Mouse (Mus musculus) bone marrow macrophage, adult 2 months (primary cell): Measurements from ENCODE around the gene Tia1. TPM values are rescaled to one million over a fixed set of nuclear protein-coding genes. Genes with fewer than 3 reads are reported as not detected.

Source experiments
- H3K27ac ChIP-seq: 2 replicates; pipeline ENCODE4 v1.5.1; 2012; ENCODE audit warnings: low read depth, low read length; ENCODE audit not compliant: insufficient read depth
- H3K4me1 ChIP-seq: 2 replicates; pipeline ENCODE4 v1.6.1; 2012; ENCODE audit warnings: low read length; ENCODE audit not compliant: control insufficient read depth, insufficient read depth
- H3K4me3 ChIP-seq: 2 replicates; pipeline ENCODE4 v1.5.1; 2012; ENCODE audit warnings: mild to moderate bottlenecking, low read length, moderate library complexity; ENCODE audit not compliant: insufficient read depth
- CTCF ChIP-seq: IDR thresholded peaks from 2 replicates; pipeline ENCODE4 v1.5.1; 2012; ENCODE audit warnings: low read depth, mild to moderate bottlenecking, low read length, moderate library complexity
- POLR2A ChIP-seq: IDR thresholded peaks from 2 replicates; pipeline ENCODE4 v1.6.1; 2012; ENCODE audit warnings: mild to moderate bottlenecking, low read depth, low read length, borderline replicate concordance
- polyA plus RNA-seq: library from polyadenylated mRNA; stranded (reverse); fragments of >200 nt; gene quantifications from 2 replicates; pipeline ENCODE4 v1.2.4, GENCODE M21; 2012; ENCODE audit not compliant: missing spikeins, insufficient read depth, insufficient read length

Tia1 gene
- polyA plus RNA-seq, 1 experiment = 49.7 TPM

DNA sequence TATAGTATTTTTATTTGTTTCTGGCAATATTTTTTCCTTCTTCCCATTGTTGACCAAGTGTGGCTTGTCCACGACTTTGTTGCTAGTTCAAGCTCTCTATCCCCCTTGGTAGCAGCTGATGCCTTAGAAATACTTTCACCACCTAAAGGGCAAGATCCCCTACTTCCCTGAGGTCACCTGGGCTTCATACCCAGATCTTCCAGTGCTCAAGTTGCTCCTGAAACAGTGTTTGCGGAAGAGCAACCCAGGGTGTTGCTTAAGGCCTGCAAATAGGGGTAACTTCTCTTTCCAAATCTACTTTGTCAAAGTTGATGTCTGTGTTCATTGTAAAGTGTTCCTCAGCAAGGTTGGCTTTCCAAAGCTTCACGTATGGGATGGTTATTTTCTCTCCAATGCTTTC, 15.2 kb downstream of the Tia1 start:
- Histone ChIP-seq H3K27ac (no peak overlapping the region), H3K4me3 (no peak overlapping the region), H3K4me1 (0 out of 2 replicates have a peak, but pooled peaks cover 2% of the 10 kb centered on the region)
- TF ChIP-seq POLR2A (no peak), CTCF (no peak)

GRCm38 (mm10) chr6:86420491-86420890, 16.5 kb downstream of the Tia1 start:
- Histone ChIP-seq H3K4me1 (0 out of 2 replicates have a peak, but pooled peaks cover 2% of the 10 kb centered on the region), H3K4me3 (no peak overlapping the region), H3K27ac (no peak overlapping the region)
- TF ChIP-seq CTCF (peak; percentile 38; the same call in 1 of the 2 replicates), POLR2A (no peak)

GRCm38 (mm10) chr6:86426358-86426757, 22.3 kb downstream of the Tia1 start, which contains the start of gene Gm44790:
Gene Gm44790 (plus strand): TSS chr6:86426658.
- TF ChIP-seq POLR2A (no peak), CTCF (no peak)
- no peak within 1 kb of the TSS for H3K4me3 ChIP-seq
- H3K4me1 ChIP-seq = no peaks in the 10 kb centered on the region
- no peak within 1 kb of the TSS for H3K27ac ChIP-seq

- Histone ChIP-seq H3K27ac (no peak overlapping the region), H3K4me3 (no peak overlapping the region), H3K4me1 (no peaks in the 10 kb centered on the region)
- no peak for TF ChIP-seq POLR2A
- no peak for TF ChIP-seq CTCF
These were observed 27.5 kb downstream of the Tia1 start for GRCm38 (mm10) chr6:86431531-86431930.

DNA sequence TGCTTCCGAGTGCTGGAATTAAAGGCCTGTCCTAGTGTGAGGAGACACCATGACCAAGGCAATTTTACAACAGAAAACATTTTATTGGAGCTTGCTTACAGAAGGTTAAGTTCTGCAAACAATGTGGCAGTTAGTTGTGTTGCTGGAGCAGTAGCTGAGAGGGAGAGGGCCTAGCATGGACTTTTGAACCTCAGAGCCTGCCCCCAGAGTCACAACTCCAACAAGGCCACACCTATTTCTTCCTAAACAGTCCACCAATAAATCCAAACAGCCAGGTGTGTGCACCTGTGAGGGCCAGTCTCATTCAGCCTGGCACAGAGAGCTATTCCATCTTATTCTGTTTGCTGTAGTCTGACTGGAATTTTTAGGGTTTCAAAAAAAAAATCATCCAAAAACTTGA, 29.7 kb downstream of the Tia1 start:
- Histone ChIP-seq H3K4me3 (no peak overlapping the region), H3K4me1 (peaks cover 5% of the 10 kb centered on the region; the same call in 1 of the 2 replicates), H3K27ac (no peak overlapping the region)
- TF ChIP-seq POLR2A = no peak
- no peak for TF ChIP-seq CTCF

- peaks cover 15% of the 10 kb centered on the region for H3K4me1 ChIP-seq
- TF ChIP-seq POLR2A = no peak
- peak overlapping the region; percentile 92 for H3K4me3 ChIP-seq
- peak overlapping the region; percentile 39 for H3K27ac ChIP-seq
These were observed 33.7 kb downstream of the Tia1 start for GRCm38 (mm10) chr6:86437711-86438110.

DNA sequence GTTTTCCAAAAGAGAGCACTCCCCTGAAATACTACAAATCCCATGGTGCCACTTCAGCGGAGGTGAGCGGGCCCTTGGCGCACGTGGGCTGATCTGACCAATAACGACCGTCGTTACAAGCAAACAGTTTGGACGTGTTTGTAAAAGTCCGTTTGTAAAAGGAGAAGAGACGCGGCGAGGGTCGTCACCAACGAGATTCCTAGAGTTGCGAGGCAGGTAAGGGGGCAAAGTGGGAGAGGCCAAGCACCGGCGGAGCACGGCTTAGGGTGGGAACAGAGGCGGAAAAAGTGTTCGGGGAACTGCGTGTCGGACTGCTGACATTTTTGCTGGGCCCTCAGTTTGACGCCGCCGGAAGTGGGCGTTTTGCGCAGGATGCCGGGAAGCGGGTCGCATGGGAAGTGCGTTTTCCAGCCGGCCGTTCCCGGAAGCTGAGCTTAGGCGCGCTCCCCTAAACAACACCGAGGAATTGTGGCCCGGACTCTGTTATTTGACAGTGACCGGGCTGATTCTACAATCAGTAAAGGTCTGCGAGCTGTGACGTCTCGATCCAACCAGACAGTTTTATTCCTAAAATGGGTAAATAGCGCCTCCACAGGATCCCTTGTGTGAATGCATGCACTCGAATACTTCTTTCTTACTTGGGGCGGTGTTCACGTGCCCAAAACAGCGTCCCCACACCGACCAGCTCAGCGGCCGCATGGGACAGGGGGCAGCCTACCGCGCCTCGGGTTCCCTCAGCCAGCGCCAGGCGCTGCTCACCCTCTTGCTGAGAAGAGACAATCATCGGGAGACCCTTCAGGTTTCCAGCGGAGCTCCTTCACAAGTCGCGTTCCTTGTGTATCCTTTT, 34.5 kb downstream of the Tia1 start, which contains the start of gene C87436:
Gene C87436 (plus strand): TSS at position 103 of the 847 bp plus-strand sequence.
- Histone ChIP-seq H3K27ac (peak within 1 kb of the TSS; percentile 95), H3K4me1 (peaks cover 15% of the 10 kb centered on the region), H3K4me3 (peak within 1 kb of the TSS; percentile 92)
- TF ChIP-seq CTCF = no peak
- no peak for TF ChIP-seq POLR2A

DNA sequence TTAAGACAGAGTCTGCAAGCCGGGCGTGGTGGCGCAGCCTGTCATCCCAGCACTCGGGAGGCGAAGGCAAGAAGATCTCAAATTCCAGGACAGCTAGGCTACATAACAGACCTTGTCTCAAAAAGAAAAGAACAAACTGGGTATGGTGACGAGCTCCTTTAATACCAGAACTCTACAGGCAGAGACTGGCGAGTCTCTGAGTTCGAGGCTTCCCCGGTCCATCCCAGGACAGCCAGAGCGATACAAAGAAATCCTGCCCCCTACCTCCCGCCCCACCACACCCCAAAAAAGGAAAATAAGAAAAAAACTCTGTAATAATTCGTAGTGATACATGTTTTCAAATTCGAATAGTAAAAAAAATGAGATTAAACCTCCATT, 35.1 kb downstream of the Tia1 start:
- Histone ChIP-seq H3K4me1 (peaks cover 15% of the 10 kb centered on the region), H3K4me3 (peak overlapping the region; percentile 92), H3K27ac (peak overlapping the region; percentile 95)
- TF ChIP-seq CTCF (no peak), POLR2A (no peak)

- Histone ChIP-seq H3K4me1 (peaks cover 15% of the 10 kb centered on the region), H3K27ac (peak overlapping the region; percentile 95), H3K4me3 (peak overlapping the region; percentile 92)
- TF ChIP-seq CTCF = no peak
- no peak for TF ChIP-seq POLR2A
These were observed 35.5 kb downstream of the Tia1 start for GRCm38 (mm10) chr6:86439531-86439930.

DNA sequence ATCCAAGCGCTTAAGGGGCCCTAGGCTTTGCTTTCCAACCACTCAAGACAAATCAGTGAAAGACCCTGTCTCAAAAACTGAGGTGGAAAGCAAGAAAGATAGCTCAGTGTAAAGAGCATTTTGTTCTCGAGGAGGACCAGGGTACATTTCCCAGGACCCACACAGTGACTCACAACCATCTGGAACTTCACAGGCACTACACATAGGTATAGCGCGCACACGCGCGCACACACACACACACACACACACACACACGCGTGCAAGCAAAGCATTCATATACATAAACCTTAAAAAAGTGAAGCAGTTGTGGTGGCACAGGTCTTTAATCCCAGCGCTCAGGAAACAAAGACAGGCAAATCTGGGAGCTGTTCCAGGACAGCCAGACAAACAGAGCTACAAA, 37.6 kb downstream of the Tia1 start:
- Histone ChIP-seq H3K4me3 (no peak overlapping the region), H3K27ac (peak overlapping the region; percentile 59), H3K4me1 (peaks cover 19% of the 10 kb centered on the region)
- TF ChIP-seq CTCF (no peak), POLR2A (no peak)
